ENCODE assay signal across 8 mouse cellular contexts in the genomic region with DNA sequence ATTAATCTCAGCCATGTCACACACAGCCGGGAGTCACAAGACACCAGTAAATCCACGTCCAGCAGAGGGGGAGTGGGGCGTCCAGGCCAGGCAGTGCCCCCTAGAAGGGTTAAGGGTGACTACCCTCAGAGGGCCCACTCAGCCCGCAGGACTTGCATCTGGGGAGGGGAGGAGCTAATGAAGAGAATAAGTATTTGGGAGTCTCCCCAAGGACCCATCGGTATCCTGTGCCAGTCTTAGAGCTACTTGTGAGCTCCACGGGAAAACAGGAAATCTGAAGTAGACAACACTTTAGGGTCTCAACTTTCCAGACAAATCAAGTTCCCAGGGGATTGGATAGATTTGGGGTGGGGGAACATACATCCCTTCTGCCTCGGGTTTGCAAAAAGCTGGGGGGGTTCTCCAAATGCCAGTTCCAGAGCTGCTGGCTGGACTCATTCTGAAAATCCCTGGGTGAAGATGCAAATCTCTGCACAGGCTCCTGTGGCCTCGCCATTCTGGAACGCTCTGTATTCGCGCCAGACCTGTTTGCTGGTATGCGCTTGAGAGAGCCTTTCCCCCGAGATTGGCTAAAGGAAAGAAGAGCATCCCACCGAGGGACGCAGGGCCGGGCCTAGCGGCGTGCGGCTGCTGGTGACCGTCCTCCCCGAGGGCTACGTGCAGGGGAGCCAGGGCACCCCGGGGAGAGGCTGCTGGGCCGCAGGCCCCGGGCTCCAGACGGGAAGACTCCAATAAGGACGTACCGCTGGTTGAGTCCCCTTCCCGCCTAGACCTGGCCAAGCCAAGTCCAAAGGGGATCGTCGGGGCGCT. TPM values are rescaled to one million over a fixed set of nuclear protein-coding genes. Genes with fewer than 3 reads are reported as not detected.
DNase-seq lines count a peak whose midpoint lies in the region; ATAC-seq and TF ChIP-seq lines count a peak whose summit lies in the region.

No protein-coding gene starts in this region.

- peak; percentile 0 for TF ChIP-seq EP300 in stomach, postnatal 0 days (optimal IDR thresholded peaks at IDR 0.05)

- H3K27ac ChIP-seq in heart, embryonic 16.5 days (ENCODE audit: low read length): peak overlapping the region; percentile 90
- peak overlapping the region; percentile 93 for H3K27ac ChIP-seq in forebrain, embryonic 13.5 days
- peak overlapping the region; percentile 62 for H3K27ac ChIP-seq in liver, embryonic 16.5 days (ENCODE audit: low read length)
- peak overlapping the region; percentile 90 for H3K27ac ChIP-seq in stomach, postnatal 0 days (replicated peaks)

- ATAC-seq in heart, embryonic 16.5 days (replicated peaks; ENCODE audit: extremely low read depth, insufficient read depth, low FRiP score): no peak; the same call in 1 of the 2 replicates
- peak; percentile 69; the same call in 1 of the 2 replicates for ATAC-seq in forebrain, embryonic 13.5 days
- ATAC-seq in liver, embryonic 16.5 days (ENCODE audit: low read depth): peak; percentile 22
- no peak for ATAC-seq in stomach, postnatal 0 days (ENCODE audit: low FRiP score, low TSS enrichment)

- 2% methylated on average over 32 of the region's 32 CpGs for WGBS in heart, embryonic 16.5 days
- WGBS in forebrain, embryonic 13.5 days: 1% methylated on average over 32 of the region's 32 CpGs
- 7% methylated on average over 32 of the region's 32 CpGs for WGBS in liver, embryonic 16.5 days (ENCODE audit: insufficient replicate concordance)
- 2% methylated on average over 30 of the region's 32 CpGs for WGBS in stomach, postnatal 0 days

- peaks cover 23% of the 10 kb centered on the region for H3K4me1 ChIP-seq in heart, embryonic 16.5 days (ENCODE audit: control insufficient read depth, insufficient read depth, low read length)
- H3K4me1 ChIP-seq in forebrain, embryonic 13.5 days: peaks cover 25% of the 10 kb centered on the region
- peaks cover 16% of the 10 kb centered on the region for H3K4me1 ChIP-seq in liver, embryonic 16.5 days (ENCODE audit: control insufficient read depth, low read depth, low read length)
- H3K4me1 ChIP-seq in stomach, postnatal 0 days (replicated peaks; ENCODE audit: control insufficient read depth, insufficient read depth): no peaks in the 10 kb centered on the region; the same call in 1 of the 2 replicates

- H3K36me3 ChIP-seq in heart, embryonic 16.5 days (ENCODE audit: control insufficient read depth, insufficient read depth): peaks cover 8% of the 10 kb centered on the region
- peaks cover 28% of the 10 kb centered on the region; the same call in 1 of the 2 replicates for H3K36me3 ChIP-seq in forebrain, embryonic 13.5 days (ENCODE audit: poor library complexity, severe bottlenecking)
- H3K36me3 ChIP-seq in liver, embryonic 16.5 days (ENCODE audit: control insufficient read depth, insufficient read depth): no peaks in the 10 kb centered on the region
- H3K36me3 ChIP-seq in stomach, postnatal 0 days (ENCODE audit: control insufficient read depth, insufficient read depth, low read length): no peaks in the 10 kb centered on the region

- peak overlapping the region; percentile 77 for H3K4me2 ChIP-seq in heart, embryonic 16.5 days (ENCODE audit: low read depth, low read length)
- peak overlapping the region; percentile 75 for H3K4me2 ChIP-seq in forebrain, embryonic 13.5 days
- H3K4me2 ChIP-seq in liver, embryonic 16.5 days (ENCODE audit: low read depth, low read length): peak overlapping the region; percentile 98
- H3K4me2 ChIP-seq in stomach, postnatal 0 days (replicated peaks; ENCODE audit: low read depth): peak overlapping the region; percentile 79

- no peaks in the 10 kb centered on the region for H3K27me3 ChIP-seq in heart, embryonic 16.5 days (ENCODE audit: control insufficient read depth, insufficient read depth, low read length)
- no peaks in the 10 kb centered on the region for H3K27me3 ChIP-seq in forebrain, embryonic 13.5 days
- H3K27me3 ChIP-seq in liver, embryonic 16.5 days (ENCODE audit: control insufficient read depth, insufficient read depth, low read depth, low read length): no peaks in the 10 kb centered on the region
- no peaks in the 10 kb centered on the region for H3K27me3 ChIP-seq in stomach, postnatal 0 days (ENCODE audit: control insufficient read depth, insufficient read depth, low read length)

- TF ChIP-seq CTCF in stomach, postnatal 0 days (IDR thresholded peaks at IDR 0.05; ENCODE audit: low read depth): no peak

- peak overlapping the region; percentile 70 for H3K4me3 ChIP-seq in heart, embryonic 16.5 days (ENCODE audit: low read length)
- H3K4me3 ChIP-seq in forebrain, embryonic 13.5 days: peak overlapping the region; percentile 57
- H3K4me3 ChIP-seq in liver, embryonic 16.5 days (ENCODE audit: low read depth, low read length): peak overlapping the region; percentile 73
- peak overlapping the region; percentile 67 for H3K4me3 ChIP-seq in stomach, postnatal 0 days (ENCODE audit: low read depth, low read length)

- DNase-seq in heart, adult 8-10 months (ENCODE audit: low spot score): no peak
- DNase-seq in NIH3T3 (ENCODE audit: low read depth): peak; percentile 49
- DNase-seq in stomach, postnatal 0 days (ENCODE audit: low spot score): no peak
- DNase-seq in frontal cortex, postnatal 36 days (ENCODE audit: low spot score in 2 of 2): no peak
- no peak for DNase-seq in thymus, postnatal 25 days

- no peaks in the 10 kb centered on the region for H3K9me3 ChIP-seq in heart, embryonic 16.5 days (replicated peaks; ENCODE audit: control insufficient read depth, low read length)
- no peaks in the 10 kb centered on the region for H3K9me3 ChIP-seq in forebrain, embryonic 13.5 days (replicated peaks)
- H3K9me3 ChIP-seq in liver, embryonic 16.5 days (replicated peaks; ENCODE audit: control insufficient read depth, low read length): no peaks in the 10 kb centered on the region
- no peaks in the 10 kb centered on the region for H3K9me3 ChIP-seq in stomach, postnatal 0 days (ENCODE audit: control insufficient read depth, low read length)

- H3K9ac ChIP-seq in heart, embryonic 16.5 days (ENCODE audit: low read length): peak overlapping the region; percentile 82
- H3K9ac ChIP-seq in forebrain, embryonic 13.5 days: peak overlapping the region; percentile 83
- H3K9ac ChIP-seq in liver, embryonic 16.5 days (ENCODE audit: low read depth, low read length): peak overlapping the region; percentile 77
- peak overlapping the region; percentile 76 for H3K9ac ChIP-seq in stomach, postnatal 0 days (ENCODE audit: low read length)

RNA-seq across cellular contexts. Expression of a gene that starts 0.5 kb away (rescaled TPM):
- polyA plus RNA-seq in heart, embryonic 16.5 days (2015; fragmentation: Nextera tagmentation; extraction: Ambion mirVana): 3.0 and 4.2 TPM in 2 replicates
- 1 to 10 TPM; 3.5 to 6.8 (median 5.3) TPM for total RNA-seq in heart, adult 8-10 months (2022)
- 7.4 and 7.7 TPM in 2 replicates for polyA plus RNA-seq in forebrain, embryonic 13.5 days (2015; fragmentation: Nextera tagmentation; extraction: Ambion mirVana)
- polyA plus RNA-seq in liver, embryonic 16.5 days (2015; fragmentation: Nextera tagmentation; extraction: Ambion mirVana): 0.59 and 0.63 TPM in 2 replicates
- polyA plus RNA-seq in stomach, postnatal 0 days (2015; fragmentation: Nextera tagmentation; extraction: Ambion mirVana): 1.4 and 1.6 TPM in 2 replicates

RNA-seq across cellular contexts. Expression of a gene that starts 18.3 kb away (rescaled TPM):
- 49.8 and 50.1 TPM in 2 replicates for polyA plus RNA-seq in heart, embryonic 16.5 days (2015; fragmentation: Nextera tagmentation; extraction: Ambion mirVana)
- 10 to 100 TPM; 14.7 to 18.2 (median 15.9) TPM for total RNA-seq in heart, adult 8-10 months (2022)
- 44.9 and 48.0 TPM in 2 replicates for polyA plus RNA-seq in forebrain, embryonic 13.5 days (2015; fragmentation: Nextera tagmentation; extraction: Ambion mirVana)
- polyA plus RNA-seq in liver, embryonic 16.5 days (2015; fragmentation: Nextera tagmentation; extraction: Ambion mirVana): 87.5 and 93.3 TPM in 2 replicates
- 77.7 and 81.1 TPM in 2 replicates for polyA plus RNA-seq in stomach, postnatal 0 days (2015; fragmentation: Nextera tagmentation; extraction: Ambion mirVana)

RNA-seq across cellular contexts. Expression of a gene that starts 28.3 kb away (rescaled TPM):
- 0.08 TPM in 1 of 2 replicates, not detected in the other for polyA plus RNA-seq in heart, embryonic 16.5 days (2015; fragmentation: Nextera tagmentation; extraction: Ambion mirVana)
- total RNA-seq in heart, adult 8-10 months (2022): not detected
- polyA plus RNA-seq in forebrain, embryonic 13.5 days (2015; fragmentation: Nextera tagmentation; extraction: Ambion mirVana): 0.20 and 0.30 TPM in 2 replicates
- not detected in 2 replicates for polyA plus RNA-seq in liver, embryonic 16.5 days (2015; fragmentation: Nextera tagmentation; extraction: Ambion mirVana)
- 0.05 and 0.11 TPM in 2 replicates for polyA plus RNA-seq in stomach, postnatal 0 days (2015; fragmentation: Nextera tagmentation; extraction: Ambion mirVana)

RNA-seq across cellular contexts. Expression of a gene that starts 49.6 kb away (rescaled TPM):
- 197 and 233 TPM in 2 replicates for polyA plus RNA-seq in heart, embryonic 16.5 days (2015; fragmentation: Nextera tagmentation; extraction: Ambion mirVana)
- total RNA-seq in heart, adult 8-10 months (2022): 1 to 10 TPM; 1.7 to 2.8 (median 2.2) TPM
- polyA plus RNA-seq in forebrain, embryonic 13.5 days (2015; fragmentation: Nextera tagmentation; extraction: Ambion mirVana): 253 and 270 TPM in 2 replicates
- 15.3 and 20.3 TPM in 2 replicates for polyA plus RNA-seq in liver, embryonic 16.5 days (2015; fragmentation: Nextera tagmentation; extraction: Ambion mirVana)
- 244 and 247 TPM in 2 replicates for polyA plus RNA-seq in stomach, postnatal 0 days (2015; fragmentation: Nextera tagmentation; extraction: Ambion mirVana)

Comparison
In these comparisons a context has a peak if more than half of its experiments do, and no peak if none do; other contexts are left out.
1. ATAC-seq: peak in forebrain, embryonic 13.5 days (single experiment) and liver, embryonic 16.5 days (single experiment); none in heart, embryonic 16.5 days (single experiment) and stomach, postnatal 0 days (single experiment).
2. Peak in every context shown above with its lines, with median percentiles within 50 percentile points of each other: H3K27ac ChIP-seq, H3K4me2 ChIP-seq, H3K4me3 ChIP-seq and H3K9ac ChIP-seq.